Mouse (Mus musculus) heart, postnatal 10 days (tissue): ENCODE data around the gene Med13l. TPM values are rescaled to one million over a fixed set of nuclear protein-coding genes. Genes with fewer than 3 reads are reported as not detected.
A peak's percentile ranks its signal among the peaks of the same experiment; 100 is the strongest.

Source experiments
- DNase-seq, 2 experiments: peaks; one replicate each; pipeline ENCODE4 v3.0.0; 2021
- intact Hi-C: fragments of 180-260 bp; cut with DNase I; formaldehyde crosslinking; loops from one replicate; pipeline ENCODE4 v1.15.1; 2025
- total RNA-seq, 2 experiments: library from RNA; stranded (reverse); gene quantifications; 2 replicates each; pipeline ENCODE4 v1.2.3; 2021

Gene Med13l
- total RNA-seq, 2 experiments from 2014 or later: 33.8 to 41.6 TPM

GRCm38 (mm10) chr5:118555305-118555704, 5.2 kb upstream of the Med13l start:
- DNase-seq: no peak
- intact Hi-C loops: no loop called here

DNA sequence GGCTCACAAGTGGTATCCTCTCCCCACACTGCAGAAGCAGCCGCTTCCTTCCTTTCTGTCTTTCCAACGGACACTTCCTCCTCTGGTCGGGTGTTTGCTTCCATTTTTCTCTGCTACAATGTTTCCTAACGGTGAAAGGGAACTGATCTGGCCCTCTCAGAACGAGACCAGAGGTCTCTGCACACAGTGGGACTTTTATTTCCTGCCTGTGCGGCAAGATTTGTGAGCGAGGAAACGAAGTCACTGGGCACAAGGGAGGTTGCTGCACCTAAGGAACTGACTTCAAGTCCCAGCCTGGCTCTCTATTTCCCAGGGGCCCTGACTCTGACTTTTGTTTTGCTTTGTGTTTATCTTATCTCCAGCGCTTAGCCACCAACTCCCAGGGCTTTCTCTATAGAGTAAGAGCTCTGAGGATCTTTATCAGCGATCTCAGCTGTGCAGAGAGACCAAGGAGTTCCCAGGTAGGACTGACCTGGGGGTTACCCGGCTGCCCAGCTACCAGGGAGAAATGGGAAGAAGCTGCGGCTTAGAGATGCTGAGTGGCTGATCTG, 4.0 kb upstream of the Med13l start:
- intact Hi-C loops: no loop called here
- DNase-seq: no peak

GRCm38 (mm10) chr5:118558841-118559240, 1.6 kb upstream of the Med13l start:
- intact Hi-C loops: loop anchor here (1.0 to 2.0 kb wide), 2 partner anchors 44 to 227 kb away; no protein-coding TSS in a partner anchor
- no peak for DNase-seq

DNA sequence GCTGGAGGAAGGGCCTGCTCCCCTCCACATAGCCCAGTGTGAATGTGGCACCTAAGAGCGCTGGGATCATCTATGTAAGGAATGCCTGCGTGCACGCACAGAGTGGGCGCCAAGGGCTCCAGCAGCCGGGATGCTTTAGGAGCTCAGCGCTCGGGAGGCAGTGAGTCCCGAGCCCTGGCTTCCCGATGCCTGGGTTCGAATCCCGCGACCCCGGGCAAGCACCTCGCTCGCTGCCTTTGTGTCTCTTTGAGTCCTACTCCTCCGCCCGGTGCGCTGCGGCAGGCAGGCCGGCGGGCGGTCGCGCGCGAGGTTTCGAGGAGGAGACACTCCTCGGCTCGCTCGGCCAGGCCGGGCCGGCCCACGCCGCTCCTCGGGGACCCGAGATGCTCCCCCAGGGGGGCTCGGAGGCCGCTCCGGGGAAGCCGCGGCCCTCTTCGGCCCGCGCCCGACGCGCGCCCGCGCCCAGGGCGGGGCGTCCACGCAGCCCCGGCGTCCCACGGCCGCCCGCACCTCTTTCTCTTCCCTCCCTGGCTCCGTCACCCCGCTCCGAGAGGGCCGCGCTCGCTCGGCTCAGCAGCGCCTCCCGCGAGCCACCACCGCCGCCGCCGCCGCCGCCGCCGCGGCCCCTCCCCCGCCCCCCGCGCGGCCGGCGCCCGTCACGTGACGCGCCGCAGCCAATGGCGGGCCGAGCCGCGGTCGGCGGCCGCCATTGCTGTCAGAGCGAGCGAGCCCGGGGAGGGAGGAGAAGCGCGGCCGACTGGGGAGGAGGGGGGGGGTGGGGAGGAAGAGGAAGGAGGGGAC, 695 bp upstream of the Med13l start:
- DNase-seq: peak; percentile 84 to 86

DNA sequence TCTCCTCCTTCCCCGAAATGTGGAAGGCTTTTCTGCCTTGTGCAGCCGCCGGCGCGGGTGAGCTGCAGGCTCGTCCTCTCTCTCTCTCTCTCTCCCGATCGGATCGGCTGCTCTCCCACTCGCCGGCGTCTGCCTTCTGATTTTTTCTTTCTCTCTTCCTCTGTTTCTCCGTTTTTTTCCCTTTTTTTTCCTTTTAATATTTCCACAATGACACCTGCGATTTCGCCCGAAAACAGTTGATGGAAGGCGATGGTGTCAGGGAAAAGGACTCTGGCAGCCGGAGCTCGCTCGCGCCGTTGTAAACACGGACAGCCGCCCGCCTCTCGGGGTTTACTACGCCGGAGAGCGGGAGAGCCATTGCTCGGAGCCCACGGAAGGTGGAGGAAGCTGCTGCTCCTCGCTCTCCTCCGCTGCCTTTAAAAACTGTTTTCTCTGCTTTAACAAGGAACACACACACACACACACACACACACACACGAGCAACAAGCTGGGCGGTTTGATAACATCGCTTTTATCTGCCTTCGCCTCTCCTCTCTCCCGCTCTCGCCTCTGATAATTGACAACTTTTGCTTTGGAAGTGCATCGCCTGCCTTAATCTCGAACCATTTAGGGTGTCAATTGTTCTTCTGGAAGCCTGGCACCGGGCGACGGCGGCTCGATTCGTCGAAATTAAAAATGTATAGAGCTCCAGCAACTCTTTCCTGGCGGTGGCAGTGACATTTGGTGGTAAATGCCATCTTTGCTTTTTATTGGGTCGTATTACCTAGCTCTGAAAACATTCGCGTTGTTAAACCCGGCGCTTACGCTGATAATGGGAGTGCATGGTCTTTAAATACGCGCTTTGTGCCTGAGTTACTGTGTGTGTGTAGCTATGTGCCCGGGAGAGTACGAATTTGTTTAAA, 858 bp downstream of the Med13l start:
- peak; percentile 64 to 67 for DNase-seq
- intact Hi-C loops: loop anchor here (5.0 to 10.0 kb wide), 4 partner anchors 79 to 1113 kb away; partner anchors contain the start of gene Tbx3

More for the DNA sequence above, 695 bp upstream of the Med13l start:
- intact Hi-C loops: loop anchor here (1.0 to 10.0 kb wide), 6 partner anchors 45 to 1115 kb away; partner anchors contain the start of gene Tbx3

- DNase-seq: no peak
- intact Hi-C loops: loop anchor here (5.0 to 10.0 kb wide), 4 partner anchors 80 to 1113 kb away; partner anchors contain the start of gene Tbx3
Measured at GRCm38 (mm10) chr5:118562206-118562605, 1.7 kb downstream of the Med13l start.

DNA sequence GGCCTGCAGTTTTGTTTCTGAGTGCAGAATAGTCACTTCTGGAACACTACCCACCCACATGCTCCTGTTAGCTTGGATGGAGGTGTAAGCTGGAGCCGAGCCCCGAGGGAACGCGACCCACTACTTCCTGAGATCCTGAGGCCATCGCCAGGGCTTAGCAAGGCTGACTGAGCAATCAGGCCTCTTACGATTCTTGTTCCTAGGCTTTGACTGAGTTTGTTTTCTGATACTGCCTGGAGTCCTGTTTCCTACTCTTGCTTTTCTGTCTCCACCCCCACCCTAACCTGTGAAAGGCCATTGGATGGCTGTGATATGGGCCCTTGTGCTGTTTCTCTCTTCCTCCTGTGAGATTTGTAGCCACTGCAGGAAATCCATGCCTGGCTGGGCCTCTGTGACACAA, 3.1 kb downstream of the Med13l start:
- DNase-seq: no peak
- intact Hi-C loops: loop anchor here (5.0 to 10.0 kb wide), 4 partner anchors 81 to 1111 kb away; partner anchors contain the start of gene Tbx3

- intact Hi-C loops: loop anchor here (10.0 kb wide), 1 partner anchor 1107 kb away; the partner anchor contains the start of gene Tbx3
- DNase-seq: no peak
Measured at GRCm38 (mm10) chr5:118567395-118567794, 6.9 kb downstream of the Med13l start.

GRCm38 (mm10) chr5:118569017-118569416, 8.5 kb downstream of the Med13l start:
- DNase-seq: no peak
- intact Hi-C loops: loop anchor here (10.0 kb wide), 1 partner anchor 1106 kb away; the partner anchor contains the start of gene Tbx3

DNA sequence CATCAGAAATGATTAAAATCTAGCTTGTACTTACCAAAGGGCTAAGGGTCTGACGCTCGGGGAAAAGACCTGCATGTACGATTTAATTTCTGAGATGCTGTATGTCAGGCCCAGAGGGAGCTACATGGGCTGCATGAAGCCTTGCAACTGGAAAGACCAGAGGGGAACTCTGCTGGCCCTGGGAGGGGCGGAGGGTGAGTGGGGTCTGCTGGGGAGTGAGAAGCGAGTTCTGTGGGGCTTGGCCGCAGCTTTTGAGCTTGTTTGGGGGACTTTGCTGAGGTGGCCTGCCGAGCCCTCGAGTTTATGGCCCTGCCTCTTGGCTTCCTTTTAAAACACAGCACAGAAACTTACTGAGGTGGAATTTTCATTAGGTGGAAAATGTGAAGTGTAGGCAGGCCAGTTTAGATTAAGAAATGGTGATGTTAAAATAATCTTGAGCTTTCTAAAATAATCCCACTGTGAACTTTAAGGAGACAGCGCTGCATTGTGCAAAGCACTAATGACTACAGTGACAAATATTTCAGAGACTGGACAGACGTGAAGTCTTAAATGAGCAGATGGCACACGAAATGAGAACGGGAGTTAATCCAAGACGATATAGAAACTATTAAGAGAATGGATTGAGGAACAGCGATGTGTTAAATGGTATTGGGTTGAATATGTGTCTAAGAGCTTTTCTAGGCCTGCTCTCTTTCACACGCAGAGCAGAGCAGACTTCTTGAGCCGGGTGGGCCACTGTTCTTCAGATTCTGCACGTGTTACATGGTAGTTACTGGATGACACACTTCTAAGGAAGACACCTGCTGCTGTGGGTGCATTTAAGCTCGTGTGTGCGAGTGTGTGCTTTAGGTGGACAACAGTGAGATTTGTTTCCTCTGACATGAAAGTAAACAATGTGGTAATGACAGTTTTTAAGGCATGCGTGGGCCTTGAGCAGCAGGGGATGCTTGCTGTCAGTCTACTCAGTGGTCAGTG, 9.4 kb downstream of the Med13l start:
- no peak for DNase-seq
- intact Hi-C loops: loop anchor here (10.0 kb wide), 1 partner anchor 1105 kb away; the partner anchor contains the start of gene Tbx3

GRCm38 (mm10) chr5:118571504-118571903, 11.0 kb downstream of the Med13l start:
- intact Hi-C loops: no loop called here

GRCm38 (mm10) chr5:118574236-118574635, 13.8 kb downstream of the Med13l start:
- intact Hi-C loops: no loop called here
- DNase-seq: no peak

More at GRCm38 (mm10) chr5:118571504-118571903, 11.0 kb downstream of the Med13l start:
- DNase-seq: no peak

- intact Hi-C loops: no loop called here
- DNase-seq: no peak
Measured at GRCm38 (mm10) chr5:118574997-118575396, 14.5 kb downstream of the Med13l start.

DNA sequence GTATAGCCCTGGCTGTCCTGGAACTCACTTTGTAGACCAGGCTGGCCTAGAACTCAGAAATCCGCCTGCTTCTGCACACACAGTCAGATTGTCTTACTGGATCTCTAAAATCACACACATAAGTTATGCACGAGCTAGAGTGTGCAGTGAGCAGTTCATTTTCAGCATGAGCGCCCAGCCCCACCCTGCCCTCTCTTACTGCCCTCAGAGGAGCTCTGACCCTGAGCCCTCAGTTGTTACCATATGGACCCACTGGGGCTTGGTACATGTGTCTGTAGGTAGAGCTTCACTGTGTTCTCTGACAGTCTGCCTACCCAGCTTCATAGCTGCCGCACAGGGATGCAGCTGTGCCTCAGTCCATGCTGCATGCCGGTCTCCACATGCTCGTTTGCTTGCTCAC, 15.4 kb downstream of the Med13l start:
- no peak for DNase-seq
- intact Hi-C loops: no loop called here

DNA sequence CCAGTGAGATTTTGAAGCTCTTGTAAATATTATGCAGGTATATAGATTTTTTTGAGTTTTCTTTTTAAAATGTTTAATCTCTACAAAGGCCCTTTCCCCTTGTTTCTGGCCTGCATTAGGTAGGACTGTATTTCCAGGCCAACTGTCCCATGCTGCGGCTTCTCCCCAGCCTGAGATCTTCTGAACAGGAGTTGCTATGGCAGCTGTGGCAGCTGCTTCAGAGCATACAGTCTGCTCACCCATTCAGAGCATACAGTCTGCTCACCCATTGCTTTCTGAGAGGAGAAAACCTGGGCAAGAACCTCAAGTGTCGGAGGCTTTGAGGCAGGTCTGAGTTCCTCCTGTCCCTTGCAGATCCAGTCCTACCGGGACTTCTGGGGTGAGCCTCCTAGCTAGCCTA, 16.3 kb downstream of the Med13l start:
- DNase-seq: no peak
- intact Hi-C loops: no loop called here

GRCm38 (mm10) chr5:118585355-118585754, 24.9 kb downstream of the Med13l start:
- no peak for DNase-seq
- intact Hi-C loops: no loop called here

GRCm38 (mm10) chr5:118586560-118586959, 26.1 kb downstream of the Med13l start:
- intact Hi-C loops: no loop called here
- DNase-seq: no peak

DNA sequence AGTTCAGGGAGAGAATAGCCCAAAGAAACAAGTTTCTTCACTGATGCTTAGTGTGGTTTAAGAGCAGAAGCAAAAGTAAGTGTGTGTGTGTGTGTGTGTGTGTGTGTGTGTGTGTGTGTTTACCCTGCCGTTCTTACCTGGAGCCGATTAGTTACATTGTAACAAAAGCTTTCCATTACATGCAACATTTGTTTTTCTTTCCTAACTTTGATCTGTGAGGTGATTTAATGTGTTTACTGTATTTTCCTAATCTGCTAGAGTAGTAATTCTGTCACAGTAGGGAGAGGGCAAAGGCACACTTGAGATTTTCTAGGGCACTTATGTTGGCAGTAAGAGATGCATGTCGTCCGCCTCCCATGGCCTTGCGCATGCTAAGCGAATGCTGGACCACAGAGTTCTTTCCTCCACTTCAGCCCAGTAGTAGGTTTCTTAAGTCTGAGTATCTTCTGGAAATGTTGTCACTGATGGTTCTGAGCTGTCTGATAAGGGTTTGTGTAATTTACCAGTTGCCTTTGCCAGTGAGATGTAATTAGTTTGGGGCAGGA, 28.0 kb downstream of the Med13l start:
- intact Hi-C loops: no loop called here
- no peak for DNase-seq
